In the genomic region with DNA sequence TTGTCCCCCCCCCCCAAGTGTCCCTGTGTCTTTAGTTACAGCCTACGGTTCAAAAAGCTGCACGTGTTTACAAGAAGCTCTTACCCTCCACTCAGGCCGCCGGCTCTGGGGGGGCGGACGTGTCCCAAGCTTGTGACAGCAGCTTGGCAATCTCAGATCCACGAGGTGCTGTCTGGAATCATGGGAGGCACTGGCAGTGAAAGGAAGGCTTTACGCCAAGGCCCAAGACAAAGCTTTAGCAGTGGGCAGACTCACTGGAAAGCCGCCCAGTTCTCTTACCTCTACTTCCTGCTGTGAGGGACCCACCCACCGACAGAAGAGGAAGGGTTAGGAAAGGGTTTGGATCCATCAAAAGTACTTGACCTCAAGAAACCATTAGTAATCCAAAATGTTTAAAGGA, we compare ENCODE assay signal across 10 mouse cellular contexts.
DNase-seq lines count a peak whose midpoint lies in the region; ATAC-seq and TF ChIP-seq lines count a peak whose summit lies in the region.
"Had no signal": no experiment of that assay in that cellular context is flagged by ENCODE, and none has a peak within 500 bp of the region (broad histone marks: within the 10 kb centered on the region; RNA-seq: fewer than 3 reads in every experiment).

No protein-coding gene starts in this region.

- H3K4me1 ChIP-seq in forebrain, postnatal 0 days (ENCODE audit: insufficient read depth): no peaks in the 10 kb centered on the region
- H3K4me1 ChIP-seq in forebrain, embryonic 12.5 days: no peaks in the 10 kb centered on the region
- H3K4me1 ChIP-seq in liver, postnatal 0 days (ENCODE audit: insufficient read depth): no peaks in the 10 kb centered on the region
- H3K4me1 ChIP-seq in limb, embryonic 10.5 days: no peaks in the 10 kb centered on the region

- DNase-seq in forebrain, postnatal 0 days: peak; percentile 33
- peak; percentile 21 for DNase-seq in urinary bladder, postnatal 14 days (ENCODE audit: low spot score)
- DNase-seq in urinary bladder, postnatal 4 days (ENCODE audit: low spot score in 2 of 2): no peak
- DNase-seq in left cerebral cortex, adult 2 months (ENCODE audit: extremely low spot score in 1 of 2, low spot score in 2 of 2): peak in 1 of 2 experiments; percentile 37
- DNase-seq in liver, postnatal 0 days: no peak
- no peak for DNase-seq in limb, embryonic 10.5 days (ENCODE audit: low spot score)
- DNase-seq: adrenal gland, postnatal 14 days had no signal

- TF ChIP-seq CTCF in forebrain, postnatal 0 days (IDR thresholded peaks at IDR 0.05; ENCODE audit: low read depth): no peak
- TF ChIP-seq CTCF in left cerebral cortex, adult 2 months (IDR thresholded peaks at IDR 0.05): no peak
- TF ChIP-seq CTCF in liver, postnatal 0 days (IDR thresholded peaks at IDR 0.05; ENCODE audit: low read depth): no peak

- H3K4me3 ChIP-seq in forebrain, postnatal 0 days (ENCODE audit: low read depth, low read length): no peak overlapping the region
- H3K4me3 ChIP-seq in forebrain, embryonic 12.5 days (replicated peaks): no peak overlapping the region
- no peak overlapping the region for H3K4me3 ChIP-seq in left cerebral cortex, adult 2 months
- H3K4me3 ChIP-seq in liver, postnatal 0 days (ENCODE audit: low read depth, low read length): no peak overlapping the region
- H3K4me3 ChIP-seq in limb, embryonic 10.5 days: no peak overlapping the region

- no peak for TF ChIP-seq EP300 in liver, postnatal 0 days (IDR thresholded peaks at IDR 0.05; ENCODE audit: low read depth)

- 47% methylated on average over 10 of the region's 10 CpGs for WGBS in forebrain, postnatal 0 days
- 83% methylated on average over 10 of the region's 10 CpGs for WGBS in forebrain, embryonic 12.5 days
- WGBS in liver, postnatal 0 days (ENCODE audit: insufficient replicate concordance): 78% methylated on average over 10 of the region's 10 CpGs
- 89% methylated on average over 10 of the region's 10 CpGs for WGBS in limb, embryonic 10.5 days

- H3K9ac ChIP-seq in forebrain, postnatal 0 days: no peak overlapping the region
- H3K9ac ChIP-seq in forebrain, embryonic 12.5 days: no peak overlapping the region
- no peak overlapping the region for H3K9ac ChIP-seq in liver, postnatal 0 days (replicated peaks)
- H3K9ac ChIP-seq: liver, embryonic 14.5 days had no signal

- H3K36me3 ChIP-seq in forebrain, postnatal 0 days (ENCODE audit: insufficient read depth): peaks cover 11% of the 10 kb centered on the region
- peaks cover 19% of the 10 kb centered on the region for H3K36me3 ChIP-seq in forebrain, embryonic 12.5 days (replicated peaks)
- peaks cover 19% of the 10 kb centered on the region for H3K36me3 ChIP-seq in liver, postnatal 0 days (replicated peaks; ENCODE audit: insufficient read depth, low read length)
- peaks cover 26% of the 10 kb centered on the region for H3K36me3 ChIP-seq in limb, embryonic 10.5 days

- peak; percentile 34; the same call in 1 of the 2 replicates for ATAC-seq in forebrain, postnatal 0 days
- no peak for ATAC-seq in forebrain, embryonic 12.5 days (ENCODE audit: low FRiP score)
- no peak for ATAC-seq in liver, postnatal 0 days
- ATAC-seq in erythroid progenitor cell, adult 5-6 weeks (replicated peaks; ENCODE audit: low FRiP score, poor library complexity, severe bottlenecking): no peak

- no peak overlapping the region for H3K27ac ChIP-seq in forebrain, postnatal 0 days (ENCODE audit: low read depth, low read length)
- no peak overlapping the region for H3K27ac ChIP-seq in forebrain, embryonic 12.5 days
- H3K27ac ChIP-seq in left cerebral cortex, adult 2 months: 0 out of 2 replicates have a peak overlapping the region, but pooled peaks have one; percentile 24
- no peak overlapping the region for H3K27ac ChIP-seq in liver, postnatal 0 days (ENCODE audit: low read depth)
- H3K27ac ChIP-seq in limb, embryonic 10.5 days: no peak overlapping the region
- H3K27ac ChIP-seq: liver, embryonic 14.5 days had no signal

- H3K4me2 ChIP-seq in forebrain, postnatal 0 days (ENCODE audit: low read depth): no peak overlapping the region
- no peak overlapping the region for H3K4me2 ChIP-seq in forebrain, embryonic 12.5 days
- H3K4me2 ChIP-seq in liver, postnatal 0 days (ENCODE audit: low read depth, low read length): no peak overlapping the region

- H3K9me3 ChIP-seq in forebrain, postnatal 0 days (ENCODE audit: low read length): no peaks in the 10 kb centered on the region
- H3K9me3 ChIP-seq in forebrain, embryonic 12.5 days: no peaks in the 10 kb centered on the region
- no peaks in the 10 kb centered on the region for H3K9me3 ChIP-seq in liver, postnatal 0 days (ENCODE audit: low read length)
- no peaks in the 10 kb centered on the region for H3K9me3 ChIP-seq in limb, embryonic 10.5 days (replicated peaks)

- intact Hi-C loops in left cerebral cortex, adult 2 months (cut with DNase I): no loop called here

- H3K27me3 ChIP-seq in forebrain, postnatal 0 days (ENCODE audit: insufficient read depth, low read length): no peaks in the 10 kb centered on the region
- H3K27me3 ChIP-seq in forebrain, embryonic 12.5 days: no peaks in the 10 kb centered on the region
- no peaks in the 10 kb centered on the region for H3K27me3 ChIP-seq in liver, postnatal 0 days (ENCODE audit: insufficient read depth, low read length)
- H3K27me3 ChIP-seq in limb, embryonic 10.5 days (ENCODE audit: low read depth, poor library complexity, severe bottlenecking): no peaks in the 10 kb centered on the region

Comparison
In these comparisons a context has a peak if more than half of its experiments do, and no peak if none do; other contexts are left out.
1. DNase-seq: peak in forebrain, postnatal 0 days (single experiment) and urinary bladder, postnatal 14 days (single experiment); none in urinary bladder, postnatal 4 days (0 of 2), liver, postnatal 0 days (single experiment) and limb, embryonic 10.5 days (single experiment).